Mouse (Mus musculus) granulocyte monocyte progenitor cell, adult 5-6 weeks (primary cell): ENCODE measurements around the gene Pmf1. TPM values are rescaled to one million over a fixed set of nuclear protein-coding genes. Genes with fewer than 3 reads are reported as not detected.
"Not testable (repeated sequence)": the region's sequence is repeated elsewhere in the genome, so short reads cannot be mapped to it uniquely, and the experiment has no call there.

Experiments
- ATAC-seq: replicated peaks from 2 replicates; pipeline ENCODE4 v1.8.0; 2016; ENCODE audit warnings: mild to moderate bottlenecking, moderate TSS enrichment, inconsistent platforms; ENCODE audit not compliant: poor library complexity, severe bottlenecking
- total RNA-seq, 2 experiments: library from RNA; stranded (forward) in 1 of 2; stranded (reverse) in 1 of 2; fragments of 200-712, 200-1000 nt in 1 of 2; fragments of >200 nt in 1 of 2; fragmentation: Nextera tagmentation in 1 of 2; gene quantifications; 2 replicates each; pipeline ENCODE4 v1.2.3; 2014 to 2017

Pmf1 gene
- total RNA-seq, 2 experiments from 2014 or later = 115 to 141 TPM

DNA sequence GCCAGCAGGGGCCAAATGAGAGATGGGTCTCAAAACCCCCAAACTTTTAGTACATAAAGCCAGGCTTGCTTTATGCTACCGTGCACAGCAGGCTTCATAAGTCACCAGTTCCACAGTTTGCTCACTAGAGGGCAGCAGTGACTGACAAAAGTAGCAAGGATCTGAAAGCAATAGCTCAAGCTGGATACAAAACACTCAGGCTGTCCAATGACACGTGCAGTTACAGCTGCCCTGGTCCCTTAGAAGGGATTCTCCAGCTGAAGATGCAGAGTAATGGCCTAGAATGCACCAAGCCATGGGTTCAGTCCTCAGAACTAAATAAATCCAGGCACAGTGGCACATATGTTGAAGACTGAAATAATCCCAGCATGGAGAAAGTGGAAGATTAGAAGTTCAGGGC is 3.0 kb downstream of the Pmf1 start:
- ATAC-seq = peak; percentile 47

DNA sequence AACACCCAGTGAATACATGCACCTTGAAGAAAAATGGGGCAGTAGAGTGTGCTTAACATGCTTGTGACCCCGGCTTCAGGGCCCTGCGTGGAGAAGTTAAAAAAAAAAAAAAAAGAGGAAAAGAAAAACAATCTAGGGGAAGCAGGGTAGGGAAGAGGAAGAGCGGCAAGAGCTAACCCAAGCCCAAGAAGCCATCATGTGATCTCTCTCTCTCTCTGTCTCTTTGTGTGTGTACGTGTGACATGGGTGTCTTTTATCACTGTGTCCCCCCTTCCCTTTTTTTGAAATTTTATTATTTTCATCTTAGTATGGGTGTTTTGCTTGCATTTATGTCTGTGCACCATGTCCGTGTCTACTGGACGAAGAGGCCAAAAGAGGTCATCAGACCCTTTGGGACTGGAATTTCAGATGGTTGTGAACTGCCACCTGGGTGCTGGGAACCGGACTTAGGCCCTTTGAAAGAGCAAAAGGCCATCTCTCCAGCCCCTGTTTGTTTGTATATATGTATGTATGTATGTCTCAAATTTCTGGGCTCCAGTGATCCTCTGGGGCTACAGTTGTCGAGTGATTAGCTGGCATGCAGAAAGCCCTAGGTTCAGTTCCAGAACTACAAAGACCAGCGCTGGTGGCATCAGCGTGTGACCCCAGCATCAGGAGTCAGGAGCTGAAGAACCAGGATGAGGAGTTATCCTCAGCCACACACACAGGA is 6.5 kb downstream of the Pmf1 start:
- ATAC-seq = peak; percentile 69

DNA sequence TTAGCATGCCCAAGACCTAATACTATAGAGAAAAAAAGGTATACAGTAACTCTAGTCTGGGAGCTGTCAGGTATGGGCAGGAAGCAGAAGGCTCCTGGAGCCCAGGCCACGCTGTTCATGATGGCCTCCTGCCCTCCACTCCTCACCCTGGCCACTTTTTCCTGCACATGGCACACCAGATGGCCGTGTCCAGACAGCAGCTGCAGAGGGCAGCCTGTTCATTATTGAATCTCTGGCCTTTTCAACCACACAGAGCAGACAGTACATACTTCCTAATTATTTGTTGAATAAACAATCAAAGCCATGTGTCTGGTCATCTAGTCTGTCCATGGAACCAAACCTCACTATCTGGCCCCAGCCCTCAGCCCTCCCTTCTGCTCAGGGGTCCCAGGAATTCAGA is 11.5 kb downstream of the Pmf1 start:
- ATAC-seq = no peak

DNA sequence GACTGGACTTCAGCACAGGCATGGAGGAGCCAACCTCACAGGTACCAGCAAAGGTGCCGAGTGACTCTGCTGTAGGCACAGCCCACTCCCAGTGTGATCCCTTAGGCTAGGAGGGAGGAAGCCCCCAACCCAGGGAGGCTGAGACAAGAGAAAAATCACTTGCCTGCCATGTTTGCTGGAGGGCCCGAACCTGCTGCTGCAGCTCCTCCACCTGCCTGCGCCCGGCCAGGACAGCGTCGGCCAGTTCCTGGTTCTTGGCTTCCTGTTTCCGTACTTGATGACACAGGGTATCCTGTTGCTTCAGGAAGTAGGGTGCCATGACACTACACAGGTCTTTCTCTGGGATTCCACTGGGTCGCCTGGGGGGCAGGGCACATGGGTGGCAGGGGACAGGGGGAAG is 14.4 kb downstream of the Pmf1 start:
- ATAC-seq = peak; percentile 33; the same call in 1 of the 2 replicates

DNA sequence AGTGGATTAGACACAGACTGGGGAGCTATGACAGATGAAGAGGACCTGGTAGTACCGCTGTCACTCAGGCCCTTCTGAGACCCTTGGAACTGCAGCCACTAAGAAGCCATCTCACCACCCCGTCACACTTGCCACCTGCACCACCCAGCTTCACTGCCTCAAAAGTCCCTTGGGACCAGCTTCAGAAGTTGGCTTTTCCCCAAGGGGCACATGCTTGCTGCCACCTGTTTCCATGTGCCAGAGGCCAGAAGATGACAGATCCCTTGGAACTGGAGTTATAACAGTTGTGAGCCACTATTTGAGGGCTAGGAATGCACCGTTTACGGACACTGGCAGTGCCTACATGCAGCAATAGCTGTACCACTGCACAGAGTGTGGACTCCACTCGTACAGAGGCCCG is 14.8 kb downstream of the Pmf1 start:
- no peak for ATAC-seq

DNA sequence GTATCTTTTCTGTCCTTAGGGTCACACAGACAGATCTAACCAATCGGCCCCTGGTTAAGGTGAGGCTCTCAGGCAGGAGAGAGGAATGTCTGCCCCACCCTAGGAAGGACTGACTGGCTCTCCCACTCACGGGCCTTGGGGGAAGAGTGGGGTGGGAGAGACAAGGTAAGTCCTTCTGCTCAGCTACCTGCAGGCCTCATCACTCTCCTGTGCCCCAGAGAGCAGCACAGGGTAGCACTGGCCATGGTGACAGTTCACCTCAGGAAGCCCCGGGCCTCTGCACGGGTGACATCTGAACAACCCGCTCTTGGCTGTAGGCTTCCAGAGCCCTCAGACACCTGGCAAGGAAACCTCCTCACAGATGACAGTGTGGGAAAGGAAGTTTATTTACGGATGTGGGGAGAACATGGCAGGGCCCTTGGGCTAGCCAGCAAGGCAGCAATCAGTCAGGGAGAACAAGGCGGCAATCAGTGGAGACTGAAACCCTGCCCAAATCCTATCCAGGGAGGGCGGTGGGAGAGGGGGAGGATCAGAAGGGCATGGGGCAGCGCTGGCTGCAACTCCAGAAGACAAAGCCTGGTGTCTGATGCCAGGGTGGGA is 16.3 kb downstream of the Pmf1 start:
- ATAC-seq = no peak

DNA sequence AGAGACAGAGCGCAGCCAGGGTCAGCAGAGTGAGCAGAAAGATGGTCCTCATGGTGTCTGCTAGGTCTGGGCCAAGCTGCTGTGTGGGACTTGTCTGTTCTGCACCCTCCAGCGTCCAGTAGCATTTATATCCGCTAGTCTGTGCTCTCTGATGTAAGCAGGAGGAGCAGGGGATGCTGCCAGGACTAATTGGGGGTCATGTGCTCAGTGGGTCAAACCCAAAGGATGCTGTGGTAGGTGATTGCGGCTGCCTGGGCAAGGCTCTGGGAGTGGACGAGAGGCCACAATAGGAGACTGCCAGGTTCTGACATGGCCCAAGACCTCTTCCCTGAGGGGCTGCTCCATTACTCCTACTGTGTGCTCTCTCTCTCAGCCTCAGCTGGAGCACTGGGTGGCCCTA is 25.8 kb downstream of the Pmf1 start, which contains the start of gene Bglap:
Gene Bglap, minus strand, starts transcription at position 101 of the 400 bp plus-strand sequence.
- ATAC-seq = no peak

DNA sequence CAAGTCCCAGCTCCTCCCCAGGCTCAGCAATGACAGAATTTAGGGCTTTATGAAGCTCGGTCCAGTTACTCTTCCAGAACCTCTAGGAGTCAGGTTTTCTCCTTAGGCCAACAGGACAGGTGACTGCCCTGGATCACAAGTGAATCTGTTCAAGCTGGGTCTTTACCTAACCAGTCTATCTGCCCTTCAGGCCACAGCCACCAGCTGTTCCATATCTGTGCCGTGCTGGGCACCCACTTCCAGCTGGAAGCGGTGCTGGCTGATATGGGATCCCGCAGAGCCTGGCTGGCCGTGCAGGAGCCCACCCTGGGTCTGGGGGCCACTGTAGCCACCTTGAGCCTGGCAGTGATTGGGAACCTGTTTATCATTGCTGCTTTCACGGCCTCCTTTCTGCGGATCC is 27.7 kb downstream of the Pmf1 start:
- ATAC-seq = not testable (repeated sequence)

DNA sequence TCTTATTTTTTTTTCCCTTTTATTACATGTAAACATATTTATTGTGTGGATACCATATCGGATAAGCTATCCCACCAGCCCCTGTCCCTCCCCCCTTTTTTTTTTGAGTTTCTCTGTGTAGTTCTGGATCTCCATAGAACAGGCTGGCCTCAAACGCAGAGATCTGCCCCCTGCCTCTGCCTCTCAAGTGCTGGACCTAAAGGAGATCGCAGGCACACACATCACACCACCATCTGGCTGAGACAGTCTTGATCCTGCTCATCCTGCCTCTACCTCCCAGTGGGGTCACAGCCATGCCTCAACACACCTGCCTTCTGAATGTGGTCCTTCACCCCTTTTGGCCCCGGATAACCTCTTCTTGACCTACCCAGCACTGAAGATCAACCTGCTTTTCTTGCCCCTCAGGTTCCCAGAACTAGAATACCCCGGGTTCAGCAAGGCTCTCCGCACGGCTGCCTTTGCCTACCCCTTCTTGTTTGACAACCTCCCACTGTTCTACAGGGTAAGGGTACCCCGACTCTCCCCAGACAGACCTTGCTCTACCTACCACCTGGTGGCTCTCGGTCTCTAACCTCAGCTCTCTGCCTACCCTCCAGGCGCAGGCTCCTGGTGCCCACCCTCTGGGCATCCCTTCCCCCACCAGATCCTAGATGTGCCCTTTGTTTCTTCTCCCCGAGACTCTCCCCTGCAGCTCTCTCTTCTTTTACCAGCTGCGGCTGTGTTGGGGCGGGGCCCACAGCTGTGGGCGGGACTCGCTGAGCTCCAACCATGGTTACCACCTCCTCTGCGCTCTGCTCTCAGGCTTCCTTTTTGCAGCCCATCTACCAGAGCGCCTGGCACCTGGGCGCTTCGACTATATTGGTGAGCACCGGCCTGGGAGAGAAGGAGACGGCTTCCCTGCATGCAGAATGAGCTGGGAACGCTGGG is 28.5 kb downstream of the Pmf1 start:
- peak; percentile 76 for ATAC-seq

DNA sequence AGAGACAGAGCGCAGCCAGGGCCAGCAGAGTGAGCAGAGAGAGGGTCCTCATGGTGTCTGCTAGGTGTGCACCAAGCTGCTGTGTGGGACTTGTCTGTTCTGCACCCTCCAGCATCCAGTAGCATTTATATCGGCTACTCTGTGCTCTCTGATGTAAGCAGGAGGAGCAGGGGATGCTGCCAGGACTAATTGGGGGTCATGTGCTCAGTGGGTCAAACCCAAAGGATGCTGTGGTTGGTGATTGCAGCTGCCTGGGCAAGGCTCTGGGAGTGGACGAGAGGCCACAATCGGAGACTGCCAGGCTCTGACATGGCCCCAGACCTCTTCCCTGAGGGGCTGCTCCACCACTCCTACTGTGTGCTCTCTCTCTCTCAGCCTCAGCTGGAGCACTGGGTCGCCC is 31.5 kb downstream of the Pmf1 start, which contains the start of gene Bglap2:
Gene Bglap2, minus strand, starts transcription at position 101 of the 400 bp plus-strand sequence.
- not testable (repeated sequence) for ATAC-seq

DNA sequence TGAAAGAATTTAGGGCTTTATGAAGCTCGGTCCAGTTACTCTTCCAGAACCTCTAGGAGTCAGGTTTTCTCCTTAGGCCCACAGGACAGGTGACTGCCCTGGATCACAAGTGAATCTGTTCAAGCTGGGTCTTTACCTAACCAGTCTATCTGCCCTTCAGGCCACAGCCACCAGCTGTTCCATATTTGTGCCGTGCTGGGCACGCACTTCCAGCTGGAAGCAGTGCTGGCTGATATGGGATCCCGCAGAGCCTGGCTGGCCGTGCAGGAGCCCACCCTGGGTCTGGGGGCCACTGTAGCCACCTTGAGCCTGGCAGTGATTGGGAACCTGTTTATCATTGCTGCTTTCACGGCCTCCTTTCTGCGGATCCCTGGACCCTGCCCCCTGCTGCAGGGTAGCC is 33.5 kb downstream of the Pmf1 start:
- ATAC-seq = not testable (repeated sequence)

DNA sequence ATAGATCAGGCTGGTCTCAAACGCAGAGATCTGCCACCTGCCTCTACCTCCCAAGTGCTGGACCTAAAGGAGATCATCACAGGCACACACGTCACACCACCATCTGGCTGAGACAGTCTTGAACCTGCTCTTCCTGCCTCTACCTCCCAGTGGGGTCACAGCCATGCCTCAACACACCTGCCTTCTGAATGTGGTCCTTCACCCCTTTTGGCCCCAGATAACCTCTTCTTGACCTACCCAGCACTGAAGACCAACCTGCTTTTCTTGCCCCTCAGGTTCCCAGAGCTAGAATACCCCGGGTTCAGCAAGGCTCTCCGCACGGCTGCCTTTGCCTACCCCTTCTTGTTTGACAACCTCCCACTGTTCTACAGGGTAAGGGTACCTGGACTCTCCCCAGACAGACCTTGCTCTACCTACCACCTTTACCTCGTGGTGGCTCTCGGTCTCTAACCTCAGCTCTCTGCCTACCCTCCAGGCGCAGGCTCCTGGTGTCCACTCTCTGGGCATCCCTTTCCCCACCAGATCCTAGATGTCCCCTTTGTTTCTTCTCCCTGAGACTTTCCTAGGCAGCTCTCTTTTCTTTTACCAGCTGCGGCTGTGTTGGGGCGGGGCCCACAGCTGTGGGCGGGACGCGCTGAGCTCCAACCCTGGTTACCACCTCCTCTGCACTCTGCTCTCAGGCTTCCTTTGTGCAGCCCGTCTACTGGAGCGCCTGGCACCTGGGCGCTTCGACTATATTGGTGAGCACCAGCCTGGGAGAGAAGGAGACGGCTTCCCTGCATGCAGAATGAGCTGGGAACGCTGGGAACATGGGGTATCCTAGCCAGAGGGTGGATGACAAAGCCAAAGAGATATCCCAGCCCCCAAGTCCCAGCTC is 34.1 kb downstream of the Pmf1 start:
- peak; percentile 62 for ATAC-seq

DNA sequence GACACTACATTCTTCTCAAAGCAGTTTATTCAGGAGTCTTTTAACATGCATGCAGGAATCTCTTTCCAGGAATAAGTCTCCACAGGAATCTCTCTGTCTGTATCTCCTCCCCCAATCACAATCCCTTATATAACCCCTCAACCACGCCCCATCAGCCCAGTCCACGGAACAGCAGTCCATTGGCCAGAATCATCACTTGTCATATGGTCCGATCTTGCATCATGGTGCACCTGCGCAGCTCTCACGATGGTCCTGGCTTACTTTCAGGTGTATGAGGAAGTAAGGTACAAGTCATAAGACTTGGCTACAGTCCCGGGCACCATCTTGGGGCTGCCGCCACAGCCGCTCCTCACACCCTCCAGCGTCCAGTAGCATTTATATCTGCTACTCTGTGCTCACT is 37.5 kb downstream of the Pmf1 start, which contains the start of gene Bglap3:
Gene Bglap3, minus strand, starts transcription at position 101 of the 400 bp plus-strand sequence.
- not testable (repeated sequence) for ATAC-seq

DNA sequence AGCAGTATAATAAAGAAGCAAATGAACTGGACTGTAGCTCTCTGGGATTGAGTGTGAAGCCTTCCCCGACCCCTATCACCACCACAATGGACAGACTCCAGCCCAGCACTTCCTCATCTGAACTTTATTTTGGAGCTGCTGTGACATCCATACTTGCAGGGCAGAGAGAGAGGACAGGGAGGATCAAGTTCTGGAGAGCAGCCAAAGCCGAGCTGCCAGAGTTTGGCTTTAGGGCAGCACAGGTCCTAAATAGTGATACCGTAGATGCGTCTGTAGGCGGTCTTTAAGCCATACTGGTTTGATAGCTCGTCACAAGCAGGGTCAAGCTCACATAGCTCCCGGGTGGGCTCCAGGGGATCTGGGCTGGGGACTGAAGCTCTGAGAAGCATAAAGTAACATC is 41.6 kb downstream of the Pmf1 start:
- not testable (repeated sequence) for ATAC-seq

DNA sequence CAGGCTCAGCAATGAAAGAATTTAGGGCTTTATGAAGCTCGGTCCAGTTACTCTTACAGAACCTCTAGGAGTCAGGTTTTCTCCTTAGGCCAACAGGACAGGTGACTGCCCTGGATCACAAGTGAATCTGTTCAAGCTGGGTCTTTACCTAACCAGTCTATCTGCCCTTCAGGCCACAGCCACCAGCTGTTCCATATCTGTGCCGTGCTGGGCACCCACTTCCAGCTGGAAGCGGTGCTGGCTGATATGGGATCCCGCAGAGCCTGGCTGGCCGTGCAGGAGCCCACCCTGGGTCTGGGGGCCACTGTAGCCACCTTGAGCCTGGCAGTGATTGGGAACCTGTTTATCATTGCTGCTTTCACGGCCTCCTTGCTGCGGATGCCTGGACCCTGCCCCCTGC is 42.6 kb downstream of the Pmf1 start:
- ATAC-seq = not testable (repeated sequence)

DNA sequence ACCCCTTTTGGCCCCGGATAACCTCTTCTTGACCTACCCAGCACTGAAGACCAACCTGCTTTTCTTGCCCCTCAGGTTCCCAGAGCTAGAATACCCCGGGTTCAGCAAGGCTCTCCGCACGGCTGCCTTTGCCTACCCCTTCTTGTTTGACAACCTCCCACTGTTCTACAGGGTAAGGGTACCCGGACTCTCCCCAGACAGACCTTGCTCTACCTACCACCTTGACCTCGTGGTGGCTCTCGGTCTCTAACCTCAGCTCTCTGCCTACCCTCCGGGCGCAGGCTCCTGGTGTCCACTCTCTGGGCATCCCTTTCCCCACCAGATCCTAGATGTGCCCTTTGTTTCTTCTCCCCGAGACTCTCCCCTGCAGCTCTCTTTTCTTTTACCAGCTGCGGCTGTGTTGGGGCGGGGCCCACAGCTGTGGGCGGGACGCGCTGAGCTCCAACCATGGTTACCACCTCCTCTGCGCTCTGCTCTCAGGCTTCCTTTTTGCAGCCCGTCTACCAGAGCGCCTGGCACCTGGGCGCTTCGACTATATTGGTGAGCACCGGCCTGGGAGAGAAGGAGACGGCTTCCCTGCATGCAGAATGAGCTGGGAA is 43.2 kb downstream of the Pmf1 start:
- peak; percentile 81 for ATAC-seq

DNA sequence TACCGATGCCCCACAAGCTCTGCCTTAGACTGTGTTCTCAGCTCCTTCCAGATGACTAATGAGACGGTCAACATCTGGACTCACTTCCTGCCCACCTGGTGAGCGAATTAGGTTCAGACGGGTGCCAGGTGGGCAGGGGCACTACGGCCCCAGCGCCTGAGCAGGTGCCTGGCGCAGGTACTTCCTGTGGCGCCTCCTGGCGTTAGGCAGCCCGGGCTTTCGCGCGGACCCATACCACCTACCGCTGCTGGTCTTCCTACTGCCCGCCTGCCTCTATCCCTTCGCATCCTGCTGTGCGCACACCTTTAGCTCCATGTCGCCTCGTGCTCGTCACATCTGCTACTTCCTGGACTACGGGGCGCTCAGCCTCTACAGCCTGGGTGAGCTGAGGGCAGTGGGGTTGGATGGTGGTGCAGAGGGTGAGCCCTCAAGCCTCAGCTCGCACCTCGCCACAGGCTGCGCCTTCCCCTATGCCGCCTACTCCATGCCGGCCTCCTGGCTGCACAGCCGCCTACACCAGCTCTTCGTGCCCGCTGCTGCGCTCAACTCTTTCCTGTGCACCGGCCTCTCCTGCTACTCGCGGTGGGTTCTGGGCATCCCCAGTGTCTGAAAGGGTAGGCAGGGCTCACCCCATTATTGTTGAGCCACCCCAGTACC is 44.3 kb downstream of the Pmf1 start:
- ATAC-seq = no peak

DNA sequence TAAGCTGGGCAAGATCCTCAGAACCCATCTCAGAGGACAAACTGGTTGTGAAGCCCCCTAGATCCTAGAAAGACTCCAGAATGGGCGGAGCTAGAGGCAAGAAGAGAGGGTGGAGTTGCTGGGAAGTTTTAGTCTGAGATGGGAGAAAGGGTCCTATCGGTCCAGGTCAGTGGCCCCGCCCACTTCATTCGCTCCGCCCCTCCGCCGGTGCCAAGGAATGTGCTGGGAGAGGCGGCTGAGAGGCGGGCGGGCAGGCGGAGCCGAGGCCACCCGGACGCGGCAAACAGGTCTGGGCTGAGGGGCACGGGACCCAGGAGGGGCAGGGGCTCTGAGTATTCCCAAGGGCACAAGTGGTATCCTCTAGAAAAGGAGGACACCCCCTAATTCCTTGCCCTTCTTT is 45.8 kb downstream of the Pmf1 start, which contains the start of gene Paqr6:
Gene Paqr6, plus strand, starts transcription at position 248 of the 400 bp plus-strand sequence.
- ATAC-seq = no peak

DNA sequence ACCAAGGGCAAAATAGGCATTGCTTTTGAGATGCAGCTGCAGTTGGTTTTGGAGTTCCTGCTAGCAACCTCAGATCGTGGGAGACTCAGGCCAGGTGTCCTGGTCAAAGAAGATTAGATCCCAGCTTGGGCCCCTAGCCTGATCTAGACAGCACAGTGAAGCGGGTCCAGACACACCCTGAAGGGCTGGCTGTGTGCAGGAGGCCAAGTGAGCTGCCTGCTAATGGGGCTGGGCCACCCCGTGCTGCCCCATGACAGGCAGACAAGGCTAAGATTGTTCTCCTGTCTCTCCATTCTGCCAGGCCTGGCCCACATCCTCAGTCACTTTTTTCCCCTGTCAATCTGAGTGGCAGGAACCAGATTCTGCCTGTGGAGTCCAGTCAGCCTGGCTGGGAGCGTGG is 46.4 kb downstream of the Pmf1 start:
- ATAC-seq = no peak
